Mouse (Mus musculus) heart, postnatal 25 days (tissue): ENCODE results near the gene Ighmbp2. TPM values are rescaled to one million over a fixed set of nuclear protein-coding genes. Genes with fewer than 3 reads are reported as not detected.
"Not testable (repeated sequence)": the region's sequence is repeated elsewhere in the genome, so short reads cannot be mapped to it uniquely, and the experiment has no call there.

Experiments
- DNase-seq: peaks from one replicate; pipeline ENCODE4 v3.0.0; 2022; ENCODE audit warnings: low spot score
- intact Hi-C: fragments of 180-260 bp; cut with DNase I; formaldehyde crosslinking; loops from one replicate; pipeline ENCODE4 v1.15.1; 2025
- microRNA-seq: library from miRNA; unstranded; fragments of <30 nt; microRNA quantifications from one replicate; pipeline ENCODE4 v1.2.0, GENCODE M21; 2022
- total RNA-seq, 2 experiments: library from RNA; stranded (reverse); gene quantifications; 2 replicates each; pipeline ENCODE4 v1.2.3; 2021

Ighmbp2 gene
- total RNA-seq, 2 experiments from 2014 or later, result 2.4 to 2.8 TPM

GRCm38 (mm10) chr19:3214937-3215336 lies 67.9 kb downstream of the Ighmbp2 start:
- intact Hi-C loops, DNase-seq: not testable (repeated sequence)

Small RNAs within 50 kb of the gene (microRNA-seq; reads per million reads assigned to microRNA genes)
- not detected for gene Mir6984

Other genes with a start within 250 kb of the Ighmbp2 start
- 10 to 100 TPM; 93.9 to 96.1 TPM for gene Mrpl21, start 116 bp downstream of the Ighmbp2 start, total RNA-seq
- 10 to 100 TPM; 60.2 to 60.5 TPM for gene Cpt1a, start 39.3 kb upstream of the Ighmbp2 start, total RNA-seq
- 1 to 10 TPM; 3.9 to 4.2 TPM for gene Tesmin, start 105.8 kb upstream of the Ighmbp2 start, total RNA-seq
- gene Gal, start 131.5 kb upstream of the Ighmbp2 start, total RNA-seq, result not detected